Mouse (Mus musculus) kidney, adult 11 months (tissue): Measurements from ENCODE around the gene Exoc2.

Source experiments
- DNase-seq: peaks from one replicate; pipeline ENCODE4 v3.0.0; 2022

Exoc2 gene

GRCm38 (mm10) chr13:30968311-30968710 lies 5.6 kb downstream of the Exoc2 start:
- DNase-seq: no peak

GRCm38 (mm10) chr13:30966507-30966911 lies 7.4 kb downstream of the Exoc2 start:
- DNase-seq: no peak

GRCm38 (mm10) chr13:30961932-30962331 lies 12.0 kb downstream of the Exoc2 start:
- no peak for DNase-seq

GRCm38 (mm10) chr13:30960714-30961113 lies 13.2 kb downstream of the Exoc2 start:
- no peak for DNase-seq

GRCm38 (mm10) chr13:30953580-30953979 lies 20.3 kb downstream of the Exoc2 start:
- no peak for DNase-seq

- DNase-seq: no peak
Measured at GRCm38 (mm10) chr13:30952044-30952443, 21.8 kb downstream of the Exoc2 start.

GRCm38 (mm10) chr13:30949181-30949580 lies 24.7 kb downstream of the Exoc2 start:
- DNase-seq: no peak

GRCm38 (mm10) chr13:30947540-30947939 lies 26.4 kb downstream of the Exoc2 start, which contains the start of gene Hus1b:
TSS of gene Hus1b (minus strand) at chr13:30947759.
- DNase-seq: no peak

GRCm38 (mm10) chr13:30947129-30947528 lies 26.8 kb downstream of the Exoc2 start:
- DNase-seq: no peak

- no peak for DNase-seq
Measured at GRCm38 (mm10) chr13:30945788-30946187, 28.1 kb downstream of the Exoc2 start.

- DNase-seq: no peak
Measured at GRCm38 (mm10) chr13:30932972-30933371, 40.9 kb downstream of the Exoc2 start.

- DNase-seq: no peak
Measured at GRCm38 (mm10) chr13:30931613-30932012, 42.3 kb downstream of the Exoc2 start.

GRCm38 (mm10) chr13:30929119-30929518 lies 44.8 kb downstream of the Exoc2 start:
- DNase-seq: no peak

- no peak for DNase-seq
Measured at GRCm38 (mm10) chr13:30924269-30924668, 49.6 kb downstream of the Exoc2 start.

- DNase-seq: no peak
Measured at GRCm38 (mm10) chr13:30921914-30922313, 52.0 kb downstream of the Exoc2 start.

- DNase-seq: no peak
Measured at GRCm38 (mm10) chr13:30913757-30914156, 60.1 kb downstream of the Exoc2 start.

GRCm38 (mm10) chr13:30913028-30913427 lies 60.9 kb downstream of the Exoc2 start:
- DNase-seq: no peak

- no peak for DNase-seq
Measured at GRCm38 (mm10) chr13:30911931-30912625, 61.8 kb downstream of the Exoc2 start.

- DNase-seq: no peak
Measured at GRCm38 (mm10) chr13:30910889-30911288, 63.0 kb downstream of the Exoc2 start.

- DNase-seq: no peak
Measured at GRCm38 (mm10) chr13:30902286-30902685, 71.6 kb downstream of the Exoc2 start.

GRCm38 (mm10) chr13:30901387-30902041 lies 72.4 kb downstream of the Exoc2 start:
- DNase-seq: no peak

- peak; percentile 31 for DNase-seq
Measured at GRCm38 (mm10) chr13:30894015-30894634, 79.8 kb downstream of the Exoc2 start.

- DNase-seq: no peak
Measured at GRCm38 (mm10) chr13:30892315-30892714, 81.6 kb downstream of the Exoc2 start.

GRCm38 (mm10) chr13:30891223-30891622 lies 82.7 kb downstream of the Exoc2 start:
- no peak for DNase-seq
